Mouse (Mus musculus): Measurements from ENCODE around the gene Scrg1.
A peak's percentile ranks its signal among the peaks of the same experiment; 100 is the strongest.
"Not testable (repeated sequence)": the region's sequence is repeated elsewhere in the genome, so short reads cannot be mapped to it uniquely, and the experiment has no call there.

Scrg1 gene

DNA sequence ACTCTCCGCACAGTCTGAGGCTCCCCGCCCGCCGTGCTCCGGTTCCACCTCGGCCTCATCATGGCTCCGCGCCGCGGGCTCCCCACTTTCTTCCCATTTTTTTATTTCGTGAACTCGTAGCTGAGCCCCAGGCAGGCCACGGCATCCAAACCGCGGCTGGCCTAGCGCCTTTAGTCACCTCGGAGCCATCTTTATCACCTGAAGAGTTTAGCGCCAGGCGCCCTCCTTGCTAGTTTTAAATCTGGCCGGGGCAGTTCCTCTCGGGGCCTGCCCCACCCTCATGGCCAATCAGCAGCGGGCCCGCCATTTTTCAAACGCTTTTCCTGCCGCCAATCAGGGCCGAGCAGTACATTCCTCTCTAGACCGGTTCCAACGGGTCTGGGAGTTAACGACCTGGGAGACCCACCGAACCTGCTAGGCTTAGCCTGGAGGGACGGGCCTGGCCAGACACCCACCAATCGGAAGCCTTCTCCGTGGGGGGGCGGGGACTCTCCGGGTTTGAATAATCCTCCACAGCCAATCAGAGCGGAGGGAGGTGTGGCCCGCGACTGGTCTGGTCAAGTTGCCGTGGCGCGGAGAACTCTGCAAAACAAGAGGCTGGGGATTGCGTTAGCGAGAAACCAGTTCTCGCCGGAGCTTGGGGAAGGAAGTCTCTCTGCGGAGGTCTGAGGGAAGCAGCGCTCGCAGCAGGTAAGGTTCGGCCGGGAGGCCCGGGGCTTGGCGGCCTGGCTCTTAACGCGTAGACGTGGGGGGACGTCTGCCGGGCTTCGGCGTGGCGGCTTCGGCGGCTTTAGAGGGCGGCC, 55.8 kb downstream of the Scrg1 start, which contains the start of gene Hmgb2:
Gene Hmgb2 (plus strand): TSS at position 592 of the 803 bp plus-strand sequence.
- peak; percentile 99 to 100 for DNase-seq

DNA sequence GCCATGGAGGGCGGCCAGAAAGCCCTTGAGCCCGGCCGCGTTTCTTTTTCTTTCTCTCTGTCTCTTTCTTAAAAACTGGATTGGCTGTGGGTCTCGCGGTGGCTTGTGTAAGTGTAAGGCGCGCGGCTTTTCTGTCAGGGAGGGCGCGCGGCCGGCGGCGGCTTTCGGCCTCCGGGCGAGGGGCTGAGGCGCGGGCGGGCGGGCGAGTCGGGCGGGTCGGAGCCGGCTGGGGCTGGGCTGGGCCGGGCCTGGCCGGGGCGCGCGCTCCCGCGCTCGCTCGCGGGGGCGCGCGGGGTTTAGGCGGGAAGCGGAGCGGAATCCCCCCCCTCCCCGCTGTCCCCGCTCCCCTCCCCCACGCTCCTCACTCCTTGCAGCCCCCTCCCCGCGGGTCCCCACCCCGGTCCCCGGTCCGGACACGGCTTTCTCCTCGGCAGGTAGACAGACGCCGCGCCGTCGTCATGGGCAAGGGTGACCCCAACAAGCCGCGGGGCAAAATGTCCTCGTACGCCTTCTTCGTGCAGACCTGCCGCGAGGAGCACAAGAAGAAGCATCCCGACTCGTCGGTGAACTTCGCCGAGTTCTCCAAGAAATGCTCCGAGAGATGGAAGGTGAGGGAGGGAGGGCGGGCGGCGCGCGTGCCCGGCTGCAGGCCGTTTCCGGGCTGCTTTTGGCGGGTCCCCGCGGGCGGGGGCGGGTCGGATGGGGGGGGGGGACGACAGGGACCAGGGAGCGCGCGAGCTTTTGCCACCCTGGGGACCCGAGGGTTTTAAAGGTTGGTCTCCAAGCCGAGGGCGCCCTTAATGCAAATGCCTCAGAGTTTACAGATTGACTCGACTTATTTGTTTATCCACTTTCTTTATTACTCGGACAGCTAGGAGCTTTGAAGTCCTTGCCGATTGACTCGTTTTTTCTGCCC, 56.7 kb downstream of the Scrg1 start:
- DNase-seq, result peak in 1 of 2 experiments; percentile 39

DNA sequence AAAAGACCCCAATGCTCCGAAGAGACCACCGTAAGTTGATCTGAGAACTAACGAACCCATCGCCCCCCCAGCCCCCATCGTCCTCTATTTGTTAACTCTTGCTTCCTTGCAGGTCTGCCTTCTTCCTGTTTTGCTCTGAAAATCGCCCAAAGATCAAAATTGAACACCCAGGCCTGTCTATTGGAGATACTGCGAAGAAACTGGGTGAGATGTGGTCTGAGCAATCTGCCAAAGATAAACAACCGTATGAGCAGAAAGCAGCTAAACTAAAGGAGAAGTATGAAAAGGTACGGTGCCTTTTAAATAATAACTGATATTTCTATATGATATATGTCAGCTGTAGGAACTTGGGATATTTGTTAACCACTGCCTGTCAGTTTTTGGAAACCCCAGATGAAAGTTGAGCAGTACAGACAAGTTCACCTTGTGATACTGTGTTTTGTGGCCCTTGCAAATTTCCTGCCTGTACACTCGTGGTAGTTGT, 57.5 kb downstream of the Scrg1 start:
- DNase-seq, result not testable (repeated sequence)

DNA sequence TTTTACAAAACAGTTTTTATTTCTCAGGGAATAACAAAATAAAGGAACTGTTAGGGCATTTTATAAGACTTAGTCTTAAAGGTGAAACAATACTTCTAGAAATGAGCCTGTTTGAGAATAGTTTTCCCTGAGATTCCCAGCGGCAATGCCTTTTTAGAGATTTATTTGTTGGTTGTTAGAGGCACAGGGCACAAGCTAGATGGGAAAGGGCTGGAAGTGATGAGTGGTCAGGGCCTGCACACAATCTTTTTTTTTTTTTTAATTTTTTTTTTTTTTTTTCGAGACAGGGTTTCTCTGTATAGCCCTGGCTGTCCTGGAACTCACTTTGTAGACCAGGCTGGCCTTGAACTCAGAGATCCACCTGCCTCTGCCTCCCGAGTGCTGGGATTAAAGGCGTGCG, 61.0 kb downstream of the Scrg1 start:
- not testable (repeated sequence) for DNase-seq

DNA sequence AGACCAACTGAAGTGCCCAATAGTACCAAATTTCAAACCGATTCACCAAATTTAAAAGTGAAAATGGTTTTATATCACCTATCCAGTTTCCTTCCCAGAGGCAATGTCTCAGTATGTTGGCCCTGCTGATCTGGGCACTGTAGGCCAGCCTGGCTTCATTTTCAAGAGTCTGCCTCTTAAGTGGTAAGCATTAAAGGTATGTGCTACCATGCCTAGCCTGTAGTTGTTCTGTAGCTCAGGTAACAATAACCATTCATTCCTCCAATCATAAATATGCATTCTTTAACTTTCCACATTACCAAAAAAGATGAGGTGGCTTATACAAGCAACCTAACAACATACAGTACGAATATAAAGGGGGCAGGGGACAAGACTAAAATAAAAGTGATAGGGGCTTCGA, 62.0 kb downstream of the Scrg1 start:
- DNase-seq, result no peak

DNA sequence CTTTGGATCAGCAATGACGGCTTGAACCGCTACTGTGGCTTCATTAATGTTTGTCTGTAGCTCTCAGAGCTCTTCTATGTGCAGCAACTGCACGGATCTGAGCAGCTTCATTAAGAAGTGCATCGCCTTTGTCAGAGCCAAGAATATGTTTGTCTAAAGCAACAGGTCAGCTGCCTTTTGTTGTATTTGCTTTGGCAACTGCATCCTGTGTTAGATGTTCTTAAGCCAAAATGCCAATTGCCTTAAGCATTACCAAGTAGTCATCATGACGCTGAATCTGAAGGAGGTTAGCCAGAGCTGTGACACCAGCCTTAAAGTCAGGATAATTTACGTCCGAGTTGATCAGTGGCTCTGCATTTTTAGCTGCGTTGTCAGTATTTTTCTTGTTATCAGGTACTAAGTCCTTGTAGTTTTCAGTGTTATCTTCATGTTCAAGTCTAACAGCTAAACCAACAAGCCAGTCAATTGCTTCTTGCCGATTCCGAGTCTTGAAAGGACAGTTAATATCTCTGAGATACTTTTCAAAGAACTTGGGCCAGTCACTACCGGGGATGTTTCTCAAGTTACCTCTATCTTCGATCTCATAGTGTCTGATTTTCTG, 64.6 kb downstream of the Scrg1 start:
- DNase-seq, result no peak

Measured in cerebellum, postnatal 36 days (tissue).